Mouse (Mus musculus) embryonic fibroblast, embryonic 13.5 days (primary cell): ENCODE data around the gene Mfap1a. TPM values are rescaled to one million over a fixed set of nuclear protein-coding genes. Genes with fewer than 3 reads are reported as not detected.

ENCODE experiments used
- H3K27ac ChIP-seq: 2 replicates; pipeline ENCODE4 v1.5.1; 2012; ENCODE audit warnings: low read length, control low read depth, inconsistent platforms; ENCODE audit not compliant: insufficient read depth
- H3K4me1 ChIP-seq: 2 replicates; pipeline ENCODE4 v1.6.1; 2011; ENCODE audit warnings: low read length; ENCODE audit not compliant: control insufficient read depth, insufficient read depth
- H3K4me3 ChIP-seq: 2 replicates; pipeline ENCODE4 v1.5.1; 2011; ENCODE audit warnings: mild to moderate bottlenecking, control low read depth, low read length; ENCODE audit not compliant: insufficient read depth
- CTCF ChIP-seq: IDR thresholded peaks from 2 replicates; pipeline ENCODE4 v1.5.1; 2011; ENCODE audit warnings: mild to moderate bottlenecking, control low read depth, low read length, moderate library complexity, borderline replicate concordance; ENCODE audit not compliant: insufficient read depth
- POLR2A ChIP-seq: IDR thresholded peaks from 2 replicates; pipeline ENCODE4 v1.6.1; 2011; ENCODE audit warnings: low read depth, mild to moderate bottlenecking, control low read depth, low read length, moderate library complexity
- polyA plus RNA-seq: library from polyadenylated mRNA; stranded (reverse); fragments of >200 nt; gene quantifications from 2 replicates; pipeline ENCODE4 v1.2.4, GENCODE M21; 2011; ENCODE audit warnings: low read depth; ENCODE audit not compliant: missing spikeins, insufficient read length

Gene Mfap1a
- polyA plus RNA-seq, 1 experiment, result 31.9 TPM

DNA sequence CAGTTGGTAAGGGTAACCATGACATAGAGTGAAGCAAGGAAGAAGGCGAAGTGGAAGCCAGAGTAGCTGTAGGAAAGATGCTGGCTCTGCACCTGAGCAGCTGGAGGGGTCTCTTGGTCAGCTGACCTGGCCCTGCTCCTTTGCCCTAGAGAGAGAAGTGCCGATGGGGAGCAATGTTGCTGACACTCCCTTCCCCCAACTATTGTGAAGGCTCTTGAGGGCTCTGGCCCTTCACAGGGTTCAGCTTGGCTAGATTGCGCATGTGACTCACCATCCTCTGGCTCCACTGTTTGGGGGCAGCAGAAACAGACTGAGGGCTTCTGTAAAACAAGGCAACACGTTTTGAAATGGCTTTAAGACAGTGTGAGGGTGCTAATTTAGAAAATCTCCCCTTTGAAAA is 54.1 kb downstream of the Mfap1a start:
- peaks cover 19% of the 10 kb centered on the region for H3K4me1 ChIP-seq
- peak overlapping the region; percentile 92 for H3K27ac ChIP-seq
- TF ChIP-seq CTCF (no peak), POLR2A (no peak)
- peak overlapping the region; percentile 11; the same call in 1 of the 2 replicates for H3K4me3 ChIP-seq

DNA sequence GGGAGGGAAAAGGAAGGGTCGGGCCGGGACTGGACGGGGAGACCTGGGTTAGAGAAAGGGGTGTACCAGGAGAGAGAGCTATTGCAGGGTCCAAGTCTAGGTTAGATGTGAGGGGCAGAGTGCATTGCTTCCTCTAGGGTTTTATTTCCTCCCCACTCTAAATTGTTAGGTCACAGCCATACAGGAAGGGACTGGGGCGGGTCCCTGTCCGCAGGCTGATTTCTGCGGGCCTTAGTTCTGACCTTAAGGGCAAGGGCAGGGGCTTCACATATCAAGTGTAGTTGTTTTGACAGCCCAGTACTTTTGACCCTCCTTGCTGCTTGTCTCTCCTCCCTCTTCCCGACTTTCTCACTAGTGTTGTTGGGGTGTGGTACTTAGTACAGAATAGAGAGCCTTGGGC is 56.4 kb downstream of the Mfap1a start:
- TF ChIP-seq CTCF, result no peak
- peak; percentile 31; the same call in 1 of the 2 replicates for TF ChIP-seq POLR2A
- peaks cover 22% of the 10 kb centered on the region for H3K4me1 ChIP-seq
- peak overlapping the region; percentile 68 for H3K27ac ChIP-seq
- H3K4me3 ChIP-seq, result peak overlapping the region; percentile 98

DNA sequence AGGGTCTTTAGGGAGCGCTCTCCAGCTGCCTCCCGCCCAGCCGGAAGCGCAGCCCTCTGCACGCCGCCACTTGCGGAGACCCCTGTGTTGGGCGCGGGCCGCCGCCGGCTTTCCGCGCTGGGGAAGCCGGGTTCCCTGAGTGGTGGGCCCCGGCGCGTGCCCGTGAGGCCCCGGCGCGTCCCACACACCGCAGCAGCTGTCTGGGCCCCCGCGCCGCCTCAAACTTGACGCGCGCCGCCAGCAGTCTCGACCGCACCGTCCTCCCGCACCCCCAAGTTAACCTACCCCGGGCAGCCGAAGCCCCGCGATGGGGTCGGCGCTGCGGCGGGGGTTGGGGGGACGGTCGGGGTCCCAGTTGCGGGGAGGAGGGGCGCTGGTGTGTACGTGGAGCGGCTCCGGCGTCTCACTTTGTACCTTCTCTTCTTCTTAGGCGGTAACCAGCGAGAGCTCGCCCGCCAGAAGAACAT is 56.9 kb downstream of the Mfap1a start:
- no peak for TF ChIP-seq POLR2A
- no peak for TF ChIP-seq CTCF
- Histone ChIP-seq H3K4me3 (peak overlapping the region; percentile 98), H3K27ac (peak overlapping the region; percentile 85), H3K4me1 (peaks cover 22% of the 10 kb centered on the region)

- TF ChIP-seq CTCF (no peak), POLR2A (peak; percentile 97)
- Histone ChIP-seq H3K4me1 (peaks cover 22% of the 10 kb centered on the region), H3K4me3 (peak within 1 kb of the TSS; percentile 98), H3K27ac (peak within 1 kb of the TSS; percentile 97)
Measured at GRCm38 (mm10) chr2:121448739-121449535, 57.5 kb downstream of the Mfap1a start, which contains the start of gene Serf2. Gene Serf2 (plus strand): TSS chr2:121449195.

DNA sequence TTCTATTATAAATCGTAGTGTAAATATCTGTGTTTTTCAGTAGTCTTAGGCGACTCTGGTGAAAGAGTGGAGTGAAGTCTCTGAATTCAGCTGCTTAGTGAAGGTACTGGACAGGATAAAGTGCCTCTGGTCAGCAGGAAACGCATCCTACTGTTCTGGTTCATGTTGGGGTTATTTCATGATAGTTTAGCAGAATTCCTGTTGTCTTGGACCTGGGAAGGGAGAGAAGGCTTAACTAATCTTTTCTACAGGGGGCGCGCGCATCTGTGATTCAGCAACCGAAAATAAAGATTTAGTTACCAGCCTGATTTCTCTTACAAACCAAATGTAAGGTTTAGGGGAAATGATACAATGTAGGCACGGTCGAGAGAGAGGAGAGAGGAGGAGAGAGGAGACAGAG is 58.3 kb downstream of the Mfap1a start:
- Histone ChIP-seq H3K27ac (peak overlapping the region; percentile 97), H3K4me1 (peaks cover 18% of the 10 kb centered on the region; the same call in 1 of the 2 replicates), H3K4me3 (peak overlapping the region; percentile 61)
- TF ChIP-seq CTCF (no peak), POLR2A (no peak)

- Histone ChIP-seq H3K4me1 (peaks cover 9% of the 10 kb centered on the region; the same call in 1 of the 2 replicates), H3K4me3 (no peak overlapping the region), H3K27ac (no peak overlapping the region)
- TF ChIP-seq POLR2A (no peak), CTCF (no peak)
Measured at GRCm38 (mm10) chr2:121447006-121447405, 59.5 kb downstream of the Mfap1a start.

DNA sequence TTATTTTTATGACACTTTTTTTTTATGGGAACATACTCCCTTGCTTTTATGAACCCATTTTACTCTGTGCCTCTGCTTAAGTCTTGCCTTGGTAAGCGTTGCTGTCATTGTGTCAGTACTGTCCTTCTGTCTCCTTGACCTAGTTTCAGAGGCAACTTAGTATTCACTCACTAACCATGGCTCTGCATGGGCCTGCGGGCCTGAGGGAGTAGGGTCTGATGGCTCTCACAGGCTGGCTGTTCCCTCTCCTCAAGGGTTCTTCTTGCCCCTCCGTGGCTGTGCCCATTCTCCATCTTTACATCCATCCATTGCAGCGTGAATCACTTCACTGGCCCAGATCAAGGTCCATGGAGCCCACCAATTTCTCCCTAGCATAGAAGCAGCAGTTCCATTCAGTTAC is 60.0 kb downstream of the Mfap1a start:
- H3K27ac ChIP-seq, result no peak overlapping the region
- H3K4me1 ChIP-seq, result peaks cover 11% of the 10 kb centered on the region; the same call in 1 of the 2 replicates
- TF ChIP-seq POLR2A (no peak), CTCF (no peak)
- H3K4me3 ChIP-seq, result no peak overlapping the region

- no peak for TF ChIP-seq CTCF
- TF ChIP-seq POLR2A, result no peak
- no peak overlapping the region for H3K27ac ChIP-seq
- H3K4me1 ChIP-seq, result peaks cover 9% of the 10 kb centered on the region; the same call in 1 of the 2 replicates
- no peak overlapping the region for H3K4me3 ChIP-seq
Measured at GRCm38 (mm10) chr2:121445117-121445516, 61.3 kb downstream of the Mfap1a start.

GRCm38 (mm10) chr2:121444178-121444577 is 62.3 kb downstream of the Mfap1a start, which contains the start of gene Ell3:
Gene Ell3 (minus strand): TSS chr2:121444278.
- no peak within 1 kb of the TSS for H3K4me3 ChIP-seq
- peaks cover 9% of the 10 kb centered on the region; the same call in 1 of the 2 replicates for H3K4me1 ChIP-seq
- no peak for TF ChIP-seq POLR2A
- TF ChIP-seq CTCF, result no peak

DNA sequence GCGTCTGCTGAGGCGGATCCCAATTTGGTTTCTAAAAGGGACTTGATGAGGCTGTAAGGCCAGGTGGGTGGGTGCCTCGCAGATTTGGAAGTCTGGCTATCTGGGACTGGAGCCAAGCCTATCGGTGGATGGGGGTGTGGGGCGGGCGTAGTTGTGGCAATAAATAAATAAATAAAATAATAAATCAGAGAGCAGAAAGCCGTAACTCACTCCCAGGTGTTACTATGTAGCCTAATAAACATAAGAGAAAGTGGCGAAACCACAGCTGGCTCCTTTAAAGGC is 63.5 kb downstream of the Mfap1a start:
- no peak overlapping the region for H3K27ac ChIP-seq
- peak overlapping the region; percentile 12; the same call in 1 of the 2 replicates for H3K4me3 ChIP-seq
- peaks cover 7% of the 10 kb centered on the region; the same call in 1 of the 2 replicates for H3K4me1 ChIP-seq
- TF ChIP-seq POLR2A, result no peak
- no peak for TF ChIP-seq CTCF

More at GRCm38 (mm10) chr2:121444178-121444577, 62.3 kb downstream of the Mfap1a start, which contains the start of gene Ell3:
- H3K27ac ChIP-seq, result no peak within 1 kb of the TSS
